Mouse (Mus musculus) embryonic facial prominence, embryonic 12.5 days (tissue): Measurements from ENCODE around the gene Lgr4. TPM values are rescaled to one million over a fixed set of nuclear protein-coding genes. Genes with fewer than 3 reads are reported as not detected.

ENCODE experiments used
- ATAC-seq: fragments of 200-750 bp; cut with Nextera tagmentation; 2 replicates; pipeline ENCODE4 v1.8.0; 2017; ENCODE audit not compliant: insufficient number of reproducible peaks, insufficient read depth, low FRiP score, low TSS enrichment
- H3K27ac ChIP-seq: fragments of 300-500 bp; sonication (generic); 2 replicates; pipeline ENCODE4 v1.5.1; 2016; ENCODE audit warnings: mild to moderate bottlenecking
- H3K27me3 ChIP-seq: fragments of 300-500 bp; sonication (generic); 2 replicates; pipeline ENCODE4 v1.6.1; 2016; ENCODE audit warnings: mild to moderate bottlenecking, moderate library complexity
- H3K36me3 ChIP-seq: fragments of 300-500 bp; sonication (generic); 2 replicates; pipeline ENCODE4 v1.6.1; 2016; ENCODE audit warnings: mild to moderate bottlenecking
- H3K4me1 ChIP-seq: fragments of 300-500 bp; sonication (generic); 2 replicates; pipeline ENCODE4 v1.6.1; 2016
- H3K4me2 ChIP-seq: fragments of 300-500 bp; sonication (generic); replicated peaks from 2 replicates; pipeline ENCODE4 v1.6.1; 2016; ENCODE audit warnings: mild to moderate bottlenecking, moderate library complexity
- H3K4me3 ChIP-seq: fragments of 300-500 bp; sonication (generic); 2 replicates; pipeline ENCODE4 v1.5.1; 2016; ENCODE audit warnings: mild to moderate bottlenecking
- H3K9ac ChIP-seq: fragments of 300-500 bp; sonication (generic); 2 replicates; pipeline ENCODE4 v1.6.1; 2016; ENCODE audit warnings: mild to moderate bottlenecking, moderate library complexity
- H3K9me3 ChIP-seq: fragments of 300-500 bp; sonication (generic); 2 replicates; pipeline ENCODE4 v1.6.1; 2016; ENCODE audit warnings: mild to moderate bottlenecking, moderate library complexity
- WGBS: fragments of 180-500 bp; shearing (Covaris S2); methylation state at CpG from one replicate; pipeline ENCODE4 v1.1.7; 2016; 5-methylcytosine and 5-hydroxymethylcytosine counted together
- polyA plus RNA-seq: library from polyadenylated mRNA; unstranded; fragments of >200 nt; fragmentation: Nextera tagmentation; extraction: Ambion mirVana; gene quantifications from 2 replicates; pipeline ENCODE4 v1.2.1, GENCODE M21; 2016

Gene Lgr4
- polyA plus RNA-seq, 1 experiment from 2014 or later, result 22.3 TPM

DNA sequence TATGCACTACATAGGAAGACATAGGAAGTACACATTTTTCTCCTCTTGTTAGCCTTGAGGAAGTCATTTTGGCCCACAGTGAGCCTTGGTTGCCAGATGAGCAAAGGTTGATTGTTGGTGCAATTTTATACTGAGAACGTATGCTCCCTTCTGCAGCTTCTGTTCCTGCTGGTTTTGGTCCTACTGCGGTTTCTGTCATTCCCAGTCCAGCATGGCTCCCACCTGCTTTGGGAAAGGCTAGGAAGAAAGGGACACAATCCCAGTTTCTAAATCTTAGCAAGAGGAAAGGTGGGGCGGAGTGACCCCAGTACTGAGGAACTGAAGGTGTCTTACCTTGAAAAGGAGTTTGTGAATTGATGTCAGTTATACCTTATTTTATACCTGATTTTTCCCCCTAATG lies 51.9 kb downstream of the Lgr4 start:
- Histone ChIP-seq H3K9me3 (no peaks in the 10 kb centered on the region), H3K4me3 (no peak overlapping the region), H3K27ac (no peak overlapping the region), H3K9ac (no peak overlapping the region), H3K27me3 (no peaks in the 10 kb centered on the region), H3K36me3 (no peaks in the 10 kb centered on the region), H3K4me1 (peaks cover 13% of the 10 kb centered on the region; the same call in 1 of the 2 replicates), H3K4me2 (no peak overlapping the region)
- WGBS, result 84% methylated on average over 3 of the region's 3 CpGs
- no peak for ATAC-seq

DNA sequence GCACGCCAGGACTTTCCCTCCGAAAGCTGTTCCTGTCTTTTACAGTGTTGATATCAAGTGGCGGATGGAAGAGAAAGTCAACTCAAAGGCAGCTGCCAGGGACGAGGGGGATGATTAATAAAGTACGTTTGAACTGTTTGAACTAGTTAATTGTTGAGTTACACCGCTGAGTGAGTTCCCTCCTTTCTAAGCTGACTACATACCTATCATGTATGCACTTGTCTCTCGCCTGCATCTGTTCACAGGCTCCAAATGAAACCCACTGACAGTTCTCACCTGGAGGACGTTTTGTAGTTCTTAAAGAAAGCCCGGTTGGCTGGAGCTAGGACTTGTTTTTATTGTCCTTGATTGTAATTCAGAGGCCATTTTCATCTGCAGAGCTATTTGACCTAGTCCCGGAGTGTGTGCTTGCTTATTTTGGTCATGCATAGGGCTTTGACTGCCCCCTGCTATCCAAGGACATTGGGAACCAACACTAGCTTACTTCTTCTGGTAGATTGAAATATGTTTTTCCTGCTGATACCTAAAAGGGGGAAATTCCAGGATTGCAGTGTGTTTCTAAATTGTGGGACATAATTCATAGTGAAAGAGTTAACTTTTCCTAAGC lies 52.6 kb downstream of the Lgr4 start:
- Histone ChIP-seq H3K4me1 (peaks cover 13% of the 10 kb centered on the region; the same call in 1 of the 2 replicates), H3K27ac (no peak overlapping the region), H3K4me2 (no peak overlapping the region), H3K9ac (no peak overlapping the region), H3K9me3 (no peaks in the 10 kb centered on the region), H3K36me3 (no peaks in the 10 kb centered on the region), H3K4me3 (no peak overlapping the region), H3K27me3 (no peaks in the 10 kb centered on the region)
- no peak for ATAC-seq
- 59% methylated on average over 10 of the region's 10 CpGs for WGBS

DNA sequence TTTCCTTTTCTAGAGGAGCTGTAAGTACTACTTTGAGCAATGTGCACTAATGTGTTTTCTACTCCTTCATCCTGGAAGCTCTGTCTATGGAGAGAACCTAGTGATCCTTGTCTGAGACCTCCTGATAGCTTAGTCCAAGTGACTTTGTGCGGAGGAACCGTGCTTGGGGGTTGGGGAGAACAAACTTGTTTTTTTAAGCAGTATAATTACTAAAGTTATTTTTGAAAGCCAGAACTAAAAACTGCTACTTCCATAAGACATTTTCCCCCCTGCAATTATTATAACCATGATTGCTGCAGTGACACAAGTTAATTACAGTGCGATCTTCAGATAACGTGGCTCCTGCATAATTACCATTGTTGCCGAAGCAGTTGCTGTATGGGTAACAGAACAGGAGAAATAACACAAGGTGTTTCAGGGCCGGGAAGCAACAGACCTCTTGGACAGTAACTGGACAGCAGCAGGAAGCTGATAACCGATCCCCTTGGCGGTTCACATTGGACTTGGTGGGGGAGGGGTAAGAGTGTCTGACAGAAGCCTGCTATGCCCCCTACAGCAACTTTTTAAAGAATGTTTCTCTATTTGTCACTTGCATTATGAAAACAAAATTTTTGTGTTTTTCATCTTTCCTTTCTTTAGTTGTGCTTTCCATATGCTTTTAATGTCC lies 53.4 kb downstream of the Lgr4 start:
- no peak for ATAC-seq
- H3K9ac ChIP-seq, result no peak overlapping the region
- no peaks in the 10 kb centered on the region for H3K9me3 ChIP-seq
- no peak overlapping the region for H3K27ac ChIP-seq
- H3K4me1 ChIP-seq, result peaks cover 13% of the 10 kb centered on the region; the same call in 1 of the 2 replicates
- no peak overlapping the region for H3K4me3 ChIP-seq
- H3K36me3 ChIP-seq, result peaks cover 4% of the 10 kb centered on the region; the same call in 1 of the 2 replicates
- H3K27me3 ChIP-seq, result no peaks in the 10 kb centered on the region
- WGBS, result 40% methylated on average over 8 of the region's 8 CpGs
- no peak overlapping the region for H3K4me2 ChIP-seq

DNA sequence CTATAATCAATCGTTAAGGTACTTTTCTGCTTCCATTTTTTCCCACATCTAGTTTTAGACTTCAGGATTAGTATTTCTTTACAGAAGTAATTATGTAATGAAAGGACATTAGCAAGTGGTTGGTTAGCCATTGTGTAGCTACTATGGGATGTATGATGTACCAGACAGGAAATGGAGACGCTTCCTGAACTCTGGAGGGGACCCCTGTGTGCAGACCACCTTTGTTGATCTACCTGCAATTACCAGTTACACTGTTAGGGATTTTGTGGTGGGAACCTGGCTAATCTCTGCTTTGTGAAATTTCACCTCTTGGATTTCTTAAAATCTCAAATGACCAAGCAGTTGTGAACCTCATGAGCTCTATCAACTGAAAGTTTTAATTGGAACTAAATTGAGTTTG lies 54.9 kb downstream of the Lgr4 start:
- Histone ChIP-seq H3K9ac (no peak overlapping the region), H3K4me3 (no peak overlapping the region), H3K27ac (no peak overlapping the region), H3K4me1 (peaks cover 13% of the 10 kb centered on the region; the same call in 1 of the 2 replicates), H3K4me2 (no peak overlapping the region), H3K27me3 (no peaks in the 10 kb centered on the region), H3K9me3 (no peaks in the 10 kb centered on the region), H3K36me3 (peaks cover 4% of the 10 kb centered on the region; the same call in 1 of the 2 replicates)
- 82% methylated on average over 2 of the region's 2 CpGs for WGBS
- peak; percentile 68; the same call in 1 of the 2 replicates for ATAC-seq

DNA sequence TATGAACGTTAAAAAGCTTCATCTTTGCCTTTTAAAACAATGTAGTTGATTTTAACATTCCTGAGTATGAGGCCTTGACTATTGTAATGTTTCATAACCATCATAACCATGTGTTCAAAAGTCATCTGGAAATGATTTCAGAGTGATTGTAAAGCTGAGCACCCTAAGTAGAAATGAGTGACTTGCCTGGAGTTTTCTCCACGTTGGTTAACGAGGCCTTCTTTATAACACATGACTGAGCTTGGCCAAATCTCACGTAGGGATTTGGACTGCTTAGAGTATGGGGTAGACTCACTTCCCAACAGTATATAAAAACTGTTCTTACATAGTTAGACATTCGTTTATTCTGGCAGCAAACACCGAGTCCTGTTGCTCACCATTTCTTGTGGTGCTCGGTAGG lies 55.5 kb downstream of the Lgr4 start:
- H3K9ac ChIP-seq, result no peak overlapping the region
- H3K4me1 ChIP-seq, result peaks cover 13% of the 10 kb centered on the region; the same call in 1 of the 2 replicates
- 51% methylated on average over 7 of the region's 7 CpGs for WGBS
- ATAC-seq, result 0 out of 2 replicates have a peak, but pooled peaks have one; percentile 52
- peaks cover 4% of the 10 kb centered on the region; the same call in 1 of the 2 replicates for H3K36me3 ChIP-seq
- no peaks in the 10 kb centered on the region for H3K27me3 ChIP-seq
- H3K4me3 ChIP-seq, result no peak overlapping the region
- no peak overlapping the region for H3K27ac ChIP-seq
- no peak overlapping the region for H3K4me2 ChIP-seq
- no peaks in the 10 kb centered on the region for H3K9me3 ChIP-seq

DNA sequence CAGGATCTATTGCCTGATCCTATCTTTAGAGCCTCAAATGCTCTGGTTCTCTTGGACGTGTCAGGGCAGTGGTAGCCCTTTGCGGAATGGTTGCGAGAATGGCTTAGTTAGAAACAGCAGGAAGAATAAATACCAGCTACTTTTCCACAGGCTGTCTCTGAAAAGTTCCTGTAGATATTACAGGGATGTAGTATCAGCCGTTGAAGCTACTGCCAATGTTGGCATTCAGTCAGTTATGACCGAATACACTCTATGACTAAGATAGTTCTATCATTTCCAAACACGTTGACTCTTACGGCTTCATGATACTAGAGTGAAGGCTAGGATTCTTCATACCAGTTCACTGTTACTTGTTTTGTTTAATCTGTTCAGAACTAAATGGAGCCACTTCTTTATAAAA lies 57.4 kb downstream of the Lgr4 start:
- Histone ChIP-seq H3K4me3 (no peak overlapping the region), H3K9ac (no peak overlapping the region), H3K9me3 (no peaks in the 10 kb centered on the region), H3K36me3 (peaks cover 4% of the 10 kb centered on the region; the same call in 1 of the 2 replicates), H3K4me1 (peaks cover 11% of the 10 kb centered on the region; the same call in 1 of the 2 replicates), H3K27me3 (no peaks in the 10 kb centered on the region), H3K27ac (no peak overlapping the region), H3K4me2 (no peak overlapping the region)
- no peak for ATAC-seq
- WGBS, result 94% methylated on average over 7 of the region's 7 CpGs

DNA sequence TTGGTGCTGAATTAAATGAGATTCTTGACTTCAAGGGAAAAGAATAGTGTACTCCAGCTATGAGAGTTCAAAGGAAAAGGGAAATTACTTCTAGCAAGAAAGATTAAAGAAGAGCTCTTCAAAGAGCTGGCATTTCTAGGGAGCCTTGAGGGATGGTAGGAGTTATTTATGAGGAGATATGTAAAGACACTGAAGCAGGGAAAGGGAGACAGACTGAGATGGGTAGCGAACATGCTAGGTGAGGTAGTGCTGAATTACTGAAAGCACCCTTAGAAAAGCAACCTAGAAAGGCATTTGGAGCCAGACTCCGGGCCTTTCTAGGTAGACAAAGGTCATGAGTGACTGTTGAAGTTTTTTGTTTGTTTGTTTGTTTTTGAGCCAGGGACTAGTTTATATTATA lies 58.7 kb downstream of the Lgr4 start:
- Histone ChIP-seq H3K4me3 (no peak overlapping the region), H3K27ac (no peak overlapping the region), H3K4me2 (no peak overlapping the region), H3K9me3 (no peaks in the 10 kb centered on the region), H3K36me3 (peaks cover 4% of the 10 kb centered on the region; the same call in 1 of the 2 replicates), H3K4me1 (0 out of 2 replicates have a peak, but pooled peaks cover 2% of the 10 kb centered on the region), H3K27me3 (no peaks in the 10 kb centered on the region), H3K9ac (no peak overlapping the region)
- WGBS, result 83% methylated on average over 2 of the region's 2 CpGs
- no peak for ATAC-seq

DNA sequence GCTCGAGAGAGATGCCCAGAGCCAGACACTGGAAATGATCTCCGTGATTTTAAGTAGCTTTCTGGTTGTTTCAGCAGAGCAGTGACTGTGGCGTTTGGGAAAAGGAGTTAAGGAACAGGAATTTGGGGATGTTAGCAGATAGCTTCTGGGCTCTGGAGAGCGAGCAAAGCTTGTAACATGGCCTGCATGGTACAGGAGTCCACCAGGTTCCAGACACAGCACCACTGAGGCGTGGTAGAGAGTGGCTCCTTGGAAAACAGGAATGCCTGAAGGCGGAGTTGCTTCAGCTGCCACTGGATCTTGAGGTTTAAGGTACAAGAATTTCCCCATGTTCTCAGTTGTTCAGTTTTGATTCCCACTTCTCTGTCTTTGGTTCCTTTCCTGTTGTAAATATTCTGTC lies 59.9 kb downstream of the Lgr4 start:
- no peak overlapping the region for H3K27ac ChIP-seq
- no peak overlapping the region for H3K4me3 ChIP-seq
- H3K9ac ChIP-seq, result no peak overlapping the region
- H3K4me2 ChIP-seq, result no peak overlapping the region
- no peaks in the 10 kb centered on the region for H3K9me3 ChIP-seq
- H3K4me1 ChIP-seq, result 0 out of 2 replicates have a peak, but pooled peaks cover 2% of the 10 kb centered on the region
- peaks cover 4% of the 10 kb centered on the region; the same call in 1 of the 2 replicates for H3K36me3 ChIP-seq
- no peak for ATAC-seq
- 87% methylated on average over 6 of the region's 6 CpGs for WGBS
- no peaks in the 10 kb centered on the region for H3K27me3 ChIP-seq

DNA sequence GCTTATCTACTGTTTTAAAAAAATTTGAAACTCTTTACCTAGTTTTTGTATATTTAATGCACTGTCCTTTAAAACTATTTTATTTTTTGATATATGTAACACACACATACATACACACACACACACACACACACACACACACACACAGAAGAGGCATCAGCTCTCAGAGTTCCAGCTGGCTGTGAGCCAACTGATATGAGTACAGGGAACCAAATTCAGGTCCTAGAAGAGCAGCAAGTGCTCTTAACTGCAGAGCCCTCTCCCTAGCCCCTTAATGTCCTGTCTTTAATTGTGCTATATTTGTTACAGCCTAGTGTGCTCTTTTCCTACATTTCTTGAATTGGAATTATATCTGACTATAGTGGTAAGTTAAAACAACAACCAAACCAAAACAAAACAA lies 61.8 kb downstream of the Lgr4 start:
- Histone ChIP-seq H3K4me3 (no peak overlapping the region), H3K27ac (no peak overlapping the region), H3K4me2 (no peak overlapping the region), H3K9ac (no peak overlapping the region), H3K9me3 (no peaks in the 10 kb centered on the region), H3K27me3 (no peaks in the 10 kb centered on the region), H3K36me3 (peaks cover 4% of the 10 kb centered on the region; the same call in 1 of the 2 replicates), H3K4me1 (no peaks in the 10 kb centered on the region; the same call in 1 of the 2 replicates)
- no peak for ATAC-seq

DNA sequence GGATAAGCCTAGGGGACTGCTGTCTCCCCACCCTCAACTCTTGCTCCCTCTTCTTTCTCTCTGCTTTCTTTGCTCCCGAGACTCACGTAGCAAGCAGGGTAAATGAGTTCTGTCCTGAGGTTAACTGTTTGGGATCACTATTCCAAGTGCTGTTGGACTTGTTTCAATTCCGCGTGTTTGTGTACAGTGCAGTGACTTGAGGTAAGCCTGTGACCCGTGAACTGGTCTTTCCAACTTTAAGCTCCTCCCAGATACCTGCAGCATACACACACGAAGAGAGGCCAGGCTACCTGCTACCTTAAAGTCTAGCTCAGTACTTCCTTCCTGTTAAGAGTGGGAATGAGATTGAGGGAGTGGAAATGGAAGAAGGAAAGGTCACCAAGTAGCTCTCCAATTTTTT lies 66.0 kb downstream of the Lgr4 start:
- Histone ChIP-seq H3K4me2 (no peak overlapping the region), H3K27me3 (no peaks in the 10 kb centered on the region), H3K36me3 (no peaks in the 10 kb centered on the region), H3K4me3 (no peak overlapping the region), H3K9me3 (no peaks in the 10 kb centered on the region), H3K27ac (no peak overlapping the region), H3K4me1 (peaks cover 34% of the 10 kb centered on the region), H3K9ac (no peak overlapping the region)
- no peak for ATAC-seq
- 86% methylated on average over 6 of the region's 6 CpGs for WGBS

DNA sequence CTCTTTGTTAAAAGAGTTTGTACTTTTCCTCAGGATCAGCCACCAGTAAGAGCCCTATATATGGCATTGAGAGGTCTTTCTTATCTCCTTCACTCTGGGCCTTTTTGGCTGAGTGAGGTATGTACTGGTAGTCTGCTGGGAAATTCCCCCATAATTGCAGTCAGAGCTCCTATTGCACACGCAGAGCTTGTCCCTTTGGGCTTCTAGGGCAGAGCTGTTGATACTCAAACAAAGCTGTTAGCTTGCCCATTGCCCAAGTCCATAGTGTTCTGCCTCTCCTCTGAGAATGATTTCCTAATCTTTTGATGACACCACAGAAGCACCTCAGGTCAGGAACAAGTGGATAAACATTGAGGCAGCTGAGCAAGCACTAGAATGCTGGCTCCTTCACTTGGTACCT lies 67.5 kb downstream of the Lgr4 start:
- WGBS, result 33% methylated on average over 1 of the region's 1 CpGs
- peaks cover 47% of the 10 kb centered on the region for H3K4me1 ChIP-seq

DNA sequence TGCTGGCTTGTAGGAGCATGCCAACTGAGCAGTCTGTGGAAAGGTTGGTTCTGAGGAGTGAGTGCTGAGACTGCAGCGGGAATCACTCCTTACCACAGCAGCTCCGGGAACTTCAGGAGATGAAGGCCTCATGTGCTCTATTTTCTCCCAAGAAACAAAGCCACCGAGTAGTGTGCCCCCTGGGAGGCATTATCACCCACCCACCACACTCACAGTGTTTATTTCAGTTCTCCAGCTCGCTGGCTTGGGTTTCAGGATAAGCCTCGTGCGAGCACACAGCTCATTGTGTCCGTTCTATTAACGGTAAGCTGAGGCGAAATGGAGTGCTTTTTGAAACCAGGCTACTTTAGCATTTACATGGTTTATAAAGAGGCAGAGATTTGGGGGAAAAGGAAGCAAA lies 68.1 kb downstream of the Lgr4 start:
- WGBS, result 56% methylated on average over 9 of the region's 9 CpGs
- H3K27ac ChIP-seq, result peak overlapping the region; percentile 70; the same call in 1 of the 2 replicates
- H3K9ac ChIP-seq, result no peak overlapping the region
- no peaks in the 10 kb centered on the region for H3K27me3 ChIP-seq
- peaks cover 53% of the 10 kb centered on the region for H3K4me1 ChIP-seq
- H3K4me3 ChIP-seq, result no peak overlapping the region
- no peaks in the 10 kb centered on the region for H3K9me3 ChIP-seq
- no peak for ATAC-seq
- H3K36me3 ChIP-seq, result no peaks in the 10 kb centered on the region
- no peak overlapping the region for H3K4me2 ChIP-seq

More for the DNA sequence above, 67.5 kb downstream of the Lgr4 start:
- H3K9ac ChIP-seq, result no peak overlapping the region
- H3K4me3 ChIP-seq, result no peak overlapping the region
- H3K4me2 ChIP-seq, result no peak overlapping the region
- H3K9me3 ChIP-seq, result no peaks in the 10 kb centered on the region
- ATAC-seq, result no peak
- no peaks in the 10 kb centered on the region for H3K27me3 ChIP-seq
- H3K36me3 ChIP-seq, result no peaks in the 10 kb centered on the region
- H3K27ac ChIP-seq, result peak overlapping the region; percentile 70; the same call in 1 of the 2 replicates
